Mouse (Mus musculus) heart, embryonic 15.5 days (tissue): ENCODE results near the gene S100a16. TPM values are rescaled to one million over a fixed set of nuclear protein-coding genes. Genes with fewer than 3 reads are reported as not detected.
A peak's percentile ranks its signal among the peaks of the same experiment; 100 is the strongest.

Experiments used
- ATAC-seq: fragments of 200-750 bp; cut with Nextera tagmentation; replicated peaks from 2 replicates; pipeline ENCODE4 v1.8.0; 2017; ENCODE audit warnings: low read depth, moderate TSS enrichment; ENCODE audit not compliant: insufficient number of reproducible peaks, insufficient read depth, low FRiP score
- H3K27ac ChIP-seq: fragments of 300-500 bp; sonication (generic); 2 replicates; pipeline ENCODE4 v1.5.1; 2015; ENCODE audit warnings: mild to moderate bottlenecking, inconsistent platforms
- H3K27me3 ChIP-seq: fragments of 300-500 bp; sonication (generic); 2 replicates; pipeline ENCODE4 v1.6.1; 2015; ENCODE audit warnings: inconsistent platforms
- H3K36me3 ChIP-seq: fragments of 300-500 bp; sonication (generic); 2 replicates; pipeline ENCODE4 v1.6.1; 2015; ENCODE audit warnings: mild to moderate bottlenecking, inconsistent platforms
- H3K4me1 ChIP-seq: fragments of 300-500 bp; sonication (generic); replicated peaks from 2 replicates; pipeline ENCODE4 v1.6.1; 2015; ENCODE audit warnings: inconsistent platforms
- H3K4me2 ChIP-seq: fragments of 300-500 bp; sonication (generic); 2 replicates; pipeline ENCODE4 v1.6.1; 2015; ENCODE audit warnings: inconsistent platforms, mild to moderate bottlenecking, moderate library complexity
- H3K4me3 ChIP-seq: fragments of 300-500 bp; sonication (generic); 2 replicates; pipeline ENCODE4 v1.5.1; 2015; ENCODE audit warnings: mild to moderate bottlenecking, inconsistent platforms
- H3K9ac ChIP-seq: fragments of 300-500 bp; sonication (generic); 2 replicates; pipeline ENCODE4 v1.6.1; 2015; ENCODE audit warnings: mild to moderate bottlenecking, inconsistent platforms
- H3K9me3 ChIP-seq: fragments of 300-500 bp; sonication (generic); replicated peaks from 2 replicates; pipeline ENCODE4 v1.6.1; 2016; ENCODE audit warnings: inconsistent platforms
- WGBS: fragments of 180-500 bp; shearing (Covaris S2); methylation state at CpG from one replicate; pipeline ENCODE4 v1.1.7; 2015; ENCODE audit warnings: mixed read lengths; 5-methylcytosine and 5-hydroxymethylcytosine counted together
- polyA plus RNA-seq: library from polyadenylated mRNA; unstranded; fragments of >200 nt; fragmentation: Nextera tagmentation; extraction: Ambion mirVana; gene quantifications from 2 replicates; pipeline ENCODE4 v1.2.1, GENCODE M21; 2015

The S100a16 gene
- polyA plus RNA-seq, 1 experiment from 2014 or later, result 89.3 TPM

- no peak overlapping the region for H3K27ac ChIP-seq
- no peak overlapping the region for H3K4me3 ChIP-seq
- no peaks in the 10 kb centered on the region for H3K9me3 ChIP-seq
- peaks cover 6% of the 10 kb centered on the region; the same call in 1 of the 2 replicates for H3K4me1 ChIP-seq
- 51% methylated on average over 4 of the region's 4 CpGs for WGBS
- H3K4me2 ChIP-seq, result no peak overlapping the region
- peak; percentile 48; the same call in 1 of the 2 replicates for ATAC-seq
- peaks cover 4% of the 10 kb centered on the region; the same call in 1 of the 2 replicates for H3K36me3 ChIP-seq
- 0 out of 2 replicates have a peak, but pooled peaks cover 3% of the 10 kb centered on the region for H3K27me3 ChIP-seq
- H3K9ac ChIP-seq, result no peak overlapping the region
These were observed 11.6 kb upstream of the S100a16 start for GRCm38 (mm10) chr3:90525421-90525820.

- 0 out of 2 replicates have a peak, but pooled peaks have one; percentile 7 for ATAC-seq
- no peak overlapping the region for H3K27ac ChIP-seq
- 0 out of 2 replicates have a peak, but pooled peaks cover 3% of the 10 kb centered on the region for H3K27me3 ChIP-seq
- H3K9me3 ChIP-seq, result no peaks in the 10 kb centered on the region
- 49% methylated on average over 2 of the region's 2 CpGs for WGBS
- peaks cover 4% of the 10 kb centered on the region; the same call in 1 of the 2 replicates for H3K36me3 ChIP-seq
- H3K9ac ChIP-seq, result no peak overlapping the region
- H3K4me3 ChIP-seq, result no peak overlapping the region
- H3K4me2 ChIP-seq, result no peak overlapping the region
- peaks cover 6% of the 10 kb centered on the region; the same call in 1 of the 2 replicates for H3K4me1 ChIP-seq
These were observed 11.0 kb upstream of the S100a16 start for GRCm38 (mm10) chr3:90526076-90526475.

GRCm38 (mm10) chr3:90526580-90526979, 10.5 kb upstream of the S100a16 start, which contains the start of gene S100a14:
S100a14 (plus strand) TSS chr3:90526856.
- Histone ChIP-seq H3K4me1 (peaks cover 6% of the 10 kb centered on the region; the same call in 1 of the 2 replicates), H3K9me3 (no peaks in the 10 kb centered on the region), H3K27me3 (0 out of 2 replicates have a peak, but pooled peaks cover 3% of the 10 kb centered on the region), H3K27ac (no peak within 1 kb of the TSS), H3K36me3 (peaks cover 4% of the 10 kb centered on the region; the same call in 1 of the 2 replicates), H3K4me3 (no peak within 1 kb of the TSS), H3K4me2 (no peak within 1 kb of the TSS), H3K9ac (no peak within 1 kb of the TSS)
- no peak; the same call in 1 of the 2 replicates for ATAC-seq
- WGBS, result 47% methylated on average over 5 of the region's 5 CpGs

- H3K27me3 ChIP-seq, result 0 out of 2 replicates have a peak, but pooled peaks cover 3% of the 10 kb centered on the region
- no peak for ATAC-seq
- WGBS, result 88% methylated on average over 7 of the region's 7 CpGs
These were observed 9.7 kb upstream of the S100a16 start for GRCm38 (mm10) chr3:90527291-90527873.

GRCm38 (mm10) chr3:90531713-90532112, 5.3 kb upstream of the S100a16 start:
- no peak for ATAC-seq
- Histone ChIP-seq H3K4me2 (no peak overlapping the region), H3K4me3 (no peak overlapping the region), H3K9me3 (no peaks in the 10 kb centered on the region), H3K4me1 (peaks cover 1% of the 10 kb centered on the region; the same call in 1 of the 2 replicates), H3K27me3 (0 out of 2 replicates have a peak, but pooled peaks cover 3% of the 10 kb centered on the region), H3K9ac (no peak overlapping the region), H3K27ac (no peak overlapping the region), H3K36me3 (no peaks in the 10 kb centered on the region)
- 66% methylated on average over 5 of the region's 5 CpGs for WGBS

More at GRCm38 (mm10) chr3:90527291-90527873, 9.7 kb upstream of the S100a16 start:
- no peak overlapping the region for H3K4me3 ChIP-seq
- peaks cover 4% of the 10 kb centered on the region; the same call in 1 of the 2 replicates for H3K36me3 ChIP-seq
- no peaks in the 10 kb centered on the region for H3K9me3 ChIP-seq
- H3K27ac ChIP-seq, result no peak overlapping the region
- H3K4me1 ChIP-seq, result peaks cover 6% of the 10 kb centered on the region; the same call in 1 of the 2 replicates
- H3K9ac ChIP-seq, result no peak overlapping the region
- no peak overlapping the region for H3K4me2 ChIP-seq

GRCm38 (mm10) chr3:90535446-90535845, 1.6 kb upstream of the S100a16 start:
- 45% methylated on average over 1 of the region's 1 CpGs for WGBS
- H3K27ac ChIP-seq, result no peak overlapping the region
- H3K4me3 ChIP-seq, result no peak overlapping the region
- peaks cover 9% of the 10 kb centered on the region for H3K4me1 ChIP-seq
- ATAC-seq, result no peak
- H3K9me3 ChIP-seq, result no peaks in the 10 kb centered on the region
- no peak overlapping the region for H3K4me2 ChIP-seq
- H3K9ac ChIP-seq, result no peak overlapping the region
- no peaks in the 10 kb centered on the region for H3K27me3 ChIP-seq
- no peaks in the 10 kb centered on the region for H3K36me3 ChIP-seq

- no peaks in the 10 kb centered on the region for H3K9me3 ChIP-seq
- H3K9ac ChIP-seq, result peak overlapping the region; percentile 29
- WGBS, result 73% methylated on average over 5 of the region's 5 CpGs
- ATAC-seq, result no peak
- H3K4me1 ChIP-seq, result peaks cover 9% of the 10 kb centered on the region
- peak overlapping the region; percentile 35 for H3K4me3 ChIP-seq
- no peaks in the 10 kb centered on the region for H3K27me3 ChIP-seq
- H3K27ac ChIP-seq, result peak overlapping the region; percentile 54; the same call in 1 of the 2 replicates
- H3K4me2 ChIP-seq, result peak overlapping the region; percentile 45
- H3K36me3 ChIP-seq, result no peaks in the 10 kb centered on the region
These were observed 847 bp downstream of the S100a16 start for GRCm38 (mm10) chr3:90537905-90538296.

GRCm38 (mm10) chr3:90540904-90541303, 3.9 kb downstream of the S100a16 start:
- Histone ChIP-seq H3K27me3 (no peaks in the 10 kb centered on the region), H3K4me2 (peak overlapping the region; percentile 49), H3K4me3 (peak overlapping the region; percentile 28), H3K9ac (peak overlapping the region; percentile 24; the same call in 1 of the 2 replicates), H3K27ac (peak overlapping the region; percentile 39; the same call in 1 of the 2 replicates), H3K4me1 (peaks cover 9% of the 10 kb centered on the region), H3K36me3 (no peaks in the 10 kb centered on the region), H3K9me3 (no peaks in the 10 kb centered on the region)
- WGBS, result 52% methylated on average over 4 of the region's 4 CpGs
- peak; percentile 69 for ATAC-seq

- no peaks in the 10 kb centered on the region for H3K9me3 ChIP-seq
- H3K36me3 ChIP-seq, result no peaks in the 10 kb centered on the region
- no peaks in the 10 kb centered on the region; the same call in 1 of the 2 replicates for H3K4me1 ChIP-seq
- WGBS, result 60% methylated on average over 5 of the region's 5 CpGs
- H3K27ac ChIP-seq, result no peak overlapping the region
- H3K4me3 ChIP-seq, result no peak overlapping the region
- no peaks in the 10 kb centered on the region for H3K27me3 ChIP-seq
- no peak overlapping the region for H3K4me2 ChIP-seq
- H3K9ac ChIP-seq, result no peak overlapping the region
- ATAC-seq, result no peak
These were observed 12.8 kb downstream of the S100a16 start for GRCm38 (mm10) chr3:90549676-90550420.

- H3K4me1 ChIP-seq, result no peaks in the 10 kb centered on the region; the same call in 1 of the 2 replicates
- no peak overlapping the region for H3K27ac ChIP-seq
- 73% methylated on average over 2 of the region's 2 CpGs for WGBS
- ATAC-seq, result no peak
- no peak overlapping the region for H3K4me3 ChIP-seq
- no peak overlapping the region for H3K4me2 ChIP-seq
- no peaks in the 10 kb centered on the region for H3K9me3 ChIP-seq
- H3K36me3 ChIP-seq, result no peaks in the 10 kb centered on the region
- H3K9ac ChIP-seq, result no peak overlapping the region
- no peaks in the 10 kb centered on the region for H3K27me3 ChIP-seq
These were observed 13.4 kb downstream of the S100a16 start for GRCm38 (mm10) chr3:90550421-90550790.

GRCm38 (mm10) chr3:90552231-90552630, 15.2 kb downstream of the S100a16 start:
- Histone ChIP-seq H3K4me2 (no peak overlapping the region), H3K4me1 (no peaks in the 10 kb centered on the region; the same call in 1 of the 2 replicates), H3K36me3 (no peaks in the 10 kb centered on the region), H3K9ac (no peak overlapping the region), H3K27ac (no peak overlapping the region), H3K9me3 (no peaks in the 10 kb centered on the region), H3K27me3 (no peaks in the 10 kb centered on the region), H3K4me3 (no peak overlapping the region)
- 63% methylated on average over 2 of the region's 2 CpGs for WGBS
- ATAC-seq, result no peak
